Mouse (Mus musculus): Measurements from ENCODE around the gene Sept7. TPM values are rescaled to one million over a fixed set of nuclear protein-coding genes. Genes with fewer than 3 reads are reported as not detected.

The Sept7 gene
- total and polyA plus RNA-seq, 3 experiments: 66.7 to 254 (median 67.0) TPM

GRCm38 (mm10) chr9:25358018-25358417 is 105.8 kb downstream of the Sept7 start:
- Histone ChIP-seq H3K9me3 (replicated peaks; ENCODE audit: insufficient read depth, low read length) (no peaks in the 10 kb centered on the region), H3K27me3 (ENCODE audit: control insufficient read depth in 1 of 2, insufficient read depth in 2 of 2, low read length in 2 of 2) (peaks cover 0 to 1% of the 10 kb centered on the region in 2 experiments; a peak in 2 of 4 replicates), H3K79me2 (ENCODE audit: control insufficient read depth, insufficient read depth, low read length, poor library complexity) (no peaks in the 10 kb centered on the region), H3K27ac (ENCODE audit: control insufficient read depth, low read depth, low read length) (no peak overlapping the region), H3K4me3 (ENCODE audit: control insufficient read depth in 1 of 2, insufficient read depth in 1 of 2, low read depth in 2 of 2, low read length in 2 of 2) (no peak overlapping the region), H3K4me1 (ENCODE audit: control insufficient read depth in 1 of 2, insufficient read depth in 2 of 2, low read length in 2 of 2) (no peaks in the 10 kb centered on the region), H3K9ac (ENCODE audit: control insufficient read depth, low read depth, low read length, poor library complexity, severe bottlenecking) (no peak overlapping the region), H3K36me3 (ENCODE audit: control insufficient read depth in 1 of 2, insufficient read depth in 2 of 2, low read length in 2 of 2) (no peaks in the 10 kb centered on the region)
- TF ChIP-seq ZKSCAN1 (IDR thresholded peaks at IDR 0.05; ENCODE audit: low read depth, low read length) (no peak), HCFC1 (IDR thresholded peaks at IDR 0.05; ENCODE audit: low read depth, low read length) (no peak), RCOR1 (IDR thresholded peaks at IDR 0.05; ENCODE audit: low read depth, low read length) (no peak), MXI1 (IDR thresholded peaks at IDR 0.05; ENCODE audit: low read depth, low read length) (no peak), MAZ (IDR thresholded peaks at IDR 0.05; ENCODE audit: low read depth, low read length) (no peak), CTCF (IDR thresholded peaks at IDR 0.05 in 2 of 3, conservative IDR thresholded peaks at IDR 0.05 in 1 of 3; ENCODE audit: control insufficient read depth in 1 of 3, insufficient read depth in 1 of 3, low read depth in 2 of 3, low read length in 3 of 3, poor library complexity in 1 of 3, severe bottlenecking in 1 of 3) (no peak), JUND (IDR thresholded peaks at IDR 0.05; ENCODE audit: low read depth, low read length) (no peak)
- no peak for DNase-seq (ENCODE audit: low read depth, low spot score)

Other genes starting within 250 kb of the Sept7 start
- not detected in 2 replicates for gene Gm10181, start 163.0 kb upstream of the Sept7 start, total RNA-seq (2012; rRNA removed)
- gene Gm10181, start 163.0 kb upstream of the Sept7 start, polyA plus RNA-seq (2012; ENCODE audit: insufficient read depth in 1 of 2, insufficient read length in 2 of 2, low read depth in 1 of 2, low replicate concordance in 2 of 2, missing spikeins in 1 of 2): not detected
- 4.3 and 5.5 TPM in 2 replicates for gene Herpud2, start 100.6 kb upstream of the Sept7 start, total RNA-seq (2012; rRNA removed)
- 10 to 100 TPM in 1 of 2 experiments, not detected in 1; 17.2 TPM for gene Herpud2, start 100.6 kb upstream of the Sept7 start, polyA plus RNA-seq (2012; ENCODE audit: insufficient read depth in 1 of 2, insufficient read length in 2 of 2, low read depth in 1 of 2, low replicate concordance in 2 of 2, missing spikeins in 1 of 2)
- gene Eepd1, start 229.1 kb downstream of the Sept7 start, total RNA-seq (2012; rRNA removed): 0.82 and 0.85 TPM in 2 replicates
- gene Eepd1, start 229.1 kb downstream of the Sept7 start, polyA plus RNA-seq (2012; ENCODE audit: insufficient read depth in 1 of 2, insufficient read length in 2 of 2, low read depth in 1 of 2, low replicate concordance in 2 of 2, missing spikeins in 1 of 2): 1 to 10 TPM in 1 of 2 experiments, not detected in 1; 1.6 TPM

Measured in MEL (cell line).